Mouse (Mus musculus) kidney, adult 18-20 months (tissue): Measurements from ENCODE around the gene Fdxr.

Experiments used
- DNase-seq: peaks from one replicate; pipeline ENCODE4 v3.0.0; 2021

Fdxr gene

GRCm38 (mm10) chr11:115267061-115267883, 9.6 kb downstream of the Fdxr start, which contains the start of gene Grin2c:
Grin2c (minus strand) TSS chr11:115267243.
- no peak for DNase-seq

GRCm38 (mm10) chr11:115266400-115266778, 10.5 kb downstream of the Fdxr start:
- no peak for DNase-seq

GRCm38 (mm10) chr11:115265771-115266399, 11.0 kb downstream of the Fdxr start:
- DNase-seq: no peak

- no peak for DNase-seq
Measured at GRCm38 (mm10) chr11:115264862-115265668, 11.8 kb downstream of the Fdxr start.

- no peak for DNase-seq
Measured at GRCm38 (mm10) chr11:115264136-115264861, 12.6 kb downstream of the Fdxr start.

- DNase-seq: no peak
Measured at GRCm38 (mm10) chr11:115262954-115263353, 13.9 kb downstream of the Fdxr start.

GRCm38 (mm10) chr11:115259134-115259533, 17.7 kb downstream of the Fdxr start:
- no peak for DNase-seq

GRCm38 (mm10) chr11:115257775-115258510, 18.9 kb downstream of the Fdxr start:
- DNase-seq: peak; percentile 19

GRCm38 (mm10) chr11:115251258-115251657, 25.6 kb downstream of the Fdxr start:
- DNase-seq: no peak

GRCm38 (mm10) chr11:115250405-115251090, 26.3 kb downstream of the Fdxr start:
- no peak for DNase-seq

- peak; percentile 20 for DNase-seq
Measured at GRCm38 (mm10) chr11:115249721-115250404, 27.0 kb downstream of the Fdxr start.

GRCm38 (mm10) chr11:115247945-115248344, 28.9 kb downstream of the Fdxr start:
- no peak for DNase-seq

- DNase-seq: no peak
Measured at GRCm38 (mm10) chr11:115247240-115247639, 29.6 kb downstream of the Fdxr start.

GRCm38 (mm10) chr11:115246386-115246785, 30.5 kb downstream of the Fdxr start:
- DNase-seq: no peak

- DNase-seq: peak; percentile 37
Measured at GRCm38 (mm10) chr11:115244840-115245239, 32.0 kb downstream of the Fdxr start.

- no peak for DNase-seq
Measured at GRCm38 (mm10) chr11:115243783-115244182, 33.1 kb downstream of the Fdxr start.

GRCm38 (mm10) chr11:115242746-115243145, 34.1 kb downstream of the Fdxr start:
- DNase-seq: no peak

- DNase-seq: no peak
Measured at GRCm38 (mm10) chr11:115241402-115241801, 35.4 kb downstream of the Fdxr start.

- no peak for DNase-seq
Measured at GRCm38 (mm10) chr11:115236570-115236969, 40.3 kb downstream of the Fdxr start.

- no peak for DNase-seq
Measured at GRCm38 (mm10) chr11:115234320-115235044, 42.4 kb downstream of the Fdxr start.
